Mouse (Mus musculus) E14TG2a.4 (cell line): ENCODE measurements around the gene Sult3a2.
"Not testable (repeated sequence)": the region's sequence is repeated elsewhere in the genome, so short reads cannot be mapped to it uniquely, and the experiment has no call there.

ENCODE experiments used
- H3K27me3 ChIP-seq: 2 replicates; pipeline ENCODE4 v1.6.1; 2014; ENCODE audit warnings: low read length, control low read depth; ENCODE audit not compliant: insufficient read depth
- H3K36me3 ChIP-seq: 2 replicates; pipeline ENCODE4 v1.6.1; 2014; ENCODE audit warnings: low read length, control low read depth; ENCODE audit not compliant: insufficient read depth
- H3K4me1 ChIP-seq: replicated peaks from 2 replicates; pipeline ENCODE4 v1.6.1; 2014; ENCODE audit warnings: low read depth, low read length, control low read depth
- H3K4me3 ChIP-seq: replicated peaks from 2 replicates; pipeline ENCODE4 v1.5.1; 2014; ENCODE audit warnings: mild to moderate bottlenecking, low read length
- H3K9me3 ChIP-seq: 2 replicates; pipeline ENCODE4 v1.6.1; 2014; ENCODE audit warnings: low read length, control low read depth
- CTCF ChIP-seq: conservative IDR thresholded peaks from 2 replicates; pipeline ENCODE4 v1.5.1; 2014; ENCODE audit warnings: low read length
- NANOG ChIP-seq: IDR thresholded peaks from 2 replicates; pipeline ENCODE4 v1.6.1; 2014; ENCODE audit warnings: borderline replicate concordance, low read length, mixed read lengths
- POU5F1 ChIP-seq: IDR thresholded peaks from 2 replicates; pipeline ENCODE4 v1.6.1; 2014; ENCODE audit warnings: low read length, borderline replicate concordance

The Sult3a2 gene

GRCm38 (mm10) chr10:33786604-33787003, at the start of gene Sult3a2:
Gene Sult3a2, minus strand, starts transcription at chr10:33786704.
- no peaks in the 10 kb centered on the region for H3K27me3 ChIP-seq
- H3K4me1 ChIP-seq, result no peaks in the 10 kb centered on the region
- H3K9me3 ChIP-seq, result peaks cover 6% of the 10 kb centered on the region
- H3K36me3 ChIP-seq, result peaks cover 2% of the 10 kb centered on the region; the same call in 1 of the 2 replicates
- H3K4me3 ChIP-seq, result no peak within 1 kb of the TSS
- TF ChIP-seq NANOG, result no peak
- no peak for TF ChIP-seq POU5F1
- no peak for TF ChIP-seq CTCF

DNA sequence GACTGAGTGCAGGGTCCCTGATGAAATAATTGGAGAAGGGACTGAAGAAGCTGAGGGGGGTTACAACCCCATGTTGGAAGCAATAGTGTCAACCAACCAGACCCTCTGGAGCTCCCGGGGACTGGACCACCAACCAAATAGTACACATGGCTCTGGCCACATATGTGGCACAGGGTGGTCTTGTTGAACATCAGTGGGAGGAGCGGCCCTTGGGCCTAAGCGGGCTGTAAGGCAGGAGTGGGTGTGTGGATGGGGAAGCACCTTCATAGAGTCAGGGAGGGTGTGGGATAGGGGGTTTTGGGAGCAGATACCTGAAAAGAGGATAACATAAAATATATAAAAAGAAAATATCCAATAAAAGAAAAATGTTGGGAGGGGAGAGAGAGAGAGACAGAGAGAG, 34.4 kb upstream of the Sult3a2 start:
- Histone ChIP-seq H3K36me3 (no peaks in the 10 kb centered on the region), H3K4me3 (no peak overlapping the region), H3K9me3 (no peaks in the 10 kb centered on the region), H3K27me3 (no peaks in the 10 kb centered on the region), H3K4me1 (no peaks in the 10 kb centered on the region)
- no peak for TF ChIP-seq CTCF
- no peak for TF ChIP-seq NANOG
- TF ChIP-seq POU5F1, result no peak

DNA sequence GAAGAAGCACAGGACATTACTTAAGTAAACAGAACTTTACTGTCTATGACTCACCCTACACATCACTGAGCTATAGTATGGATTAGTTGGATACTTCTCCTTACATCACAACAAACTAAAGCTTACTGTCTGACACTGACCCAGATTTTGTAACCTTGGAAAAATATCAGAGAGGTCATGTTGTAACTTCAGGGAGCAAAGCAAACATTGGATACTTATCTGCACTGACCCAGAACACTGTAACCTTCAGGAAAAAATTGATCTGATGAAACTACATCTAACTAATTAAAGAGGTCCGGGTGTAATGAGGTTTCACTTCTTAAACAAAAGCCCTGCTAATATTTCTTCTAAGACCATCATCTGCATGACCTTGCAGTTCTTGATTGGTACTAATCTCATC, 30.4 kb upstream of the Sult3a2 start:
- Histone ChIP-seq H3K4me1 (peaks cover 2% of the 10 kb centered on the region), H3K4me3 (no peak overlapping the region), H3K9me3 (no peaks in the 10 kb centered on the region), H3K27me3 (no peaks in the 10 kb centered on the region), H3K36me3 (no peaks in the 10 kb centered on the region)
- TF ChIP-seq NANOG (no peak), CTCF (no peak), POU5F1 (no peak)

DNA sequence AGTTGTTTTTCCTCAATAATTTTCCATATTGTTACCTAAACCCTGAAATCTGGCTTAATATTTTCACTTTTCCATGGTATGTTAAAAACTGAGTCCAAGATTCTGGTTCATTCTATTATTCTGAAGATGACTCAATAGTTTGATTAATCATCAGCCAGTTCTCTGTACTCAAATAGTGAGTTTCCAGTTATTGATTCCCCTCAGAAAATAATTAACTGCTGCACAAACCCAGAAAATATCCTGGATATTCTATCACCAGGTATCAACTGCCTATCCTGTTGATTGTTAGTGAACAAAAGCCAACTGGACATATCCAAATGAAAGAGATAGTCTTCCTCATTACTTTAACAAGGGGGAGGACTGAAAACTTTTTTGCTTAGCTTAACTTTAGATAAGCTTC, 27.8 kb upstream of the Sult3a2 start:
- Histone ChIP-seq H3K4me1 (peaks cover 5% of the 10 kb centered on the region), H3K4me3 (no peak overlapping the region), H3K9me3 (no peaks in the 10 kb centered on the region), H3K36me3 (no peaks in the 10 kb centered on the region), H3K27me3 (no peaks in the 10 kb centered on the region)
- no peak for TF ChIP-seq NANOG
- TF ChIP-seq CTCF, result no peak
- no peak for TF ChIP-seq POU5F1

- no peak overlapping the region for H3K4me3 ChIP-seq
- H3K4me1 ChIP-seq, result peaks cover 5% of the 10 kb centered on the region
- peaks cover 12% of the 10 kb centered on the region for H3K9me3 ChIP-seq
- H3K36me3 ChIP-seq, result no peaks in the 10 kb centered on the region
- no peaks in the 10 kb centered on the region for H3K27me3 ChIP-seq
- TF ChIP-seq NANOG, result no peak
- TF ChIP-seq CTCF, result no peak
- no peak for TF ChIP-seq POU5F1
These were observed 25.3 kb upstream of the Sult3a2 start for GRCm38 (mm10) chr10:33811807-33812206.

- peak; percentile 40; the same call in 1 of the 2 replicates for TF ChIP-seq NANOG
- Histone ChIP-seq H3K36me3 (peaks cover 33% of the 10 kb centered on the region), H3K9me3 (peaks cover 50% of the 10 kb centered on the region), H3K4me1 (peaks cover 16% of the 10 kb centered on the region)
- not testable (repeated sequence) for H3K27me3 ChIP-seq, H3K4me3 ChIP-seq
These were observed 10.9 kb upstream of the Sult3a2 start for GRCm38 (mm10) chr10:33797221-33797949.

GRCm38 (mm10) chr10:33796269-33796915, 9.9 kb upstream of the Sult3a2 start:
- H3K27me3 ChIP-seq, H3K4me3 ChIP-seq: not testable (repeated sequence)
- Histone ChIP-seq H3K4me1 (peaks cover 16% of the 10 kb centered on the region), H3K9me3 (peaks cover 52% of the 10 kb centered on the region), H3K36me3 (peaks cover 40% of the 10 kb centered on the region)
- TF ChIP-seq NANOG (peak; percentile 96), POU5F1 (peak; percentile 69; the same call in 1 of the 2 replicates)

DNA sequence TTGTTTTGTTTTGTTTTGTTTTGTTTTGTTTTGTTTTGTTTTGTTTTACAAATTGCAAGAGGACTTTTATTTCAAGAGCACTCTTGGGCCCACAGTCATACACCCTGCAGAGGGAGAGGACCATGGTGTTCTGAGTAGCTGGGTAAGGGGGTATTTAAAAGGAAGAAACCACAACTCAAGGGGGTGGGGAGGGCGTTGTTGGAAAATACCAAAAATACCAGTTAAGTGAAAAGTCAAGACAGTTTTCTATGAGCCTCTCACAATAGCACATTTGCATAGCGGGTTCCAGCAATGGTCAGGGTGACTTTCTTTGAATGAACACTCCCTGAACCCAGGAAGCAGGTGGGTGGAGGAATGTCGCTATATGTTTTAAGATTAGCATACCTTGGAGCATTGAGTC, 5.7 kb upstream of the Sult3a2 start:
- H3K27me3 ChIP-seq, H3K4me1 ChIP-seq, H3K4me3 ChIP-seq: not testable (repeated sequence)
- H3K36me3 ChIP-seq, result peaks cover 26% of the 10 kb centered on the region
- H3K9me3 ChIP-seq, result peaks cover 35% of the 10 kb centered on the region

- Histone ChIP-seq H3K27me3 (no peaks in the 10 kb centered on the region), H3K4me3 (no peak overlapping the region), H3K9me3 (peaks cover 15% of the 10 kb centered on the region), H3K4me1 (no peaks in the 10 kb centered on the region), H3K36me3 (peaks cover 7% of the 10 kb centered on the region; the same call in 1 of the 2 replicates)
- TF ChIP-seq NANOG (no peak), CTCF (no peak), POU5F1 (no peak)
These were observed 1.0 kb upstream of the Sult3a2 start for GRCm38 (mm10) chr10:33787541-33787940.

DNA sequence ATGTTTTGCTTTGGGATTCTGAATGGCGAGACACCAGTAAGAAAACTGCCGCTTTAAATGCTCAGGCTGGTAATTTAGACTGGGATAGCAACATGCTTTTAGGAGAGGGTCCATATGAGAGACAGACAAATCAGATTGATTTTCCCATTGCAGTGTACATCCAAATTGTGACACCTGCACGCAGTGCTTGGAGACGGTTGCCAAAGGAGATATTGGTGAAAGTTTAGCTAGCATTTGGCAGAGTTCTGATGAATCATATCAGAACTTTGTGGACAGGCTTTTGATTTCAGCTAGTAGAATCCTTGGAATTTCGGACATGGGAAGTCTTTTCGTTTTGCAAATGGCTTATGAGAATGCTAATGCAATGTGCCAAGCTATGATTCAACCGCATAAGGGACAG, 51.3 kb downstream of the Sult3a2 start:
- not testable (repeated sequence) for H3K36me3 ChIP-seq, H3K4me3 ChIP-seq, H3K27me3 ChIP-seq, H3K4me1 ChIP-seq
- H3K9me3 ChIP-seq, result peaks cover 59% of the 10 kb centered on the region
